Mouse (Mus musculus) layer of hippocampus, adult 8-10 months (tissue): Measurements from ENCODE around the gene Cep152. TPM values are rescaled to one million over a fixed set of nuclear protein-coding genes. Genes with fewer than 3 reads are reported as not detected.

Experiments used
- DNase-seq, 2 experiments: peaks; one replicate each; pipeline ENCODE4 v3.0.0; 2022; ENCODE audit warnings: low spot score in 2 of 2
- total RNA-seq, 4 experiments: library from RNA; stranded (reverse); gene quantifications; 2 replicates each; pipeline ENCODE4 v1.2.4; 2022

Gene Cep152
- 1 to 10 TPM; 3.4 to 4.2 (median 3.9) TPM for total RNA-seq

DNA sequence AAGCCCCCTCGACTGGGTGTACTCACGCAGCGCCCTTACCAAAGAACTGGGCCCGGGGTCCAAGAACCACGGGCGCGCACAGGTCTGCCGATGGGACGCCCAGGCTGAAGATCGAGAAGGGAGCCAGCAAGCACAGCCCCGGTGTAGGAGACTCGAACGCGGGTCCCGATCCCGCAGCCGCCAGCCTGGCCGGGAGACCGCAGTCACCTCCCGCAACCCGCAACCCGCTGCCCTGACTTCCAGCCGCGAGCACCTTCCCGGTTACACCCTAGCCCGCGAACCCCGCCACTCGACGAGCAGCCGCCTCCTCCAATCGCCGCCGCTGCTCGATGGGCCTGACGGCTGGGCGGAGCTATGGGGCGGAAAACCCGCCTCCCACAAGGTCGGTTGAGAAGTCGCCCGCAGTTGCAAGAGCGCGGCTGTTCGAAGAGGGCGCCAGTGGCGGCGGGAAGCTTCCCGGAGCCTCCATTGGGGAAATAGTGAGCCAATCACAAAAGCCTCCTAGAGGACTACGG is at the start of gene Cep152:
TSS of gene Cep152 (minus strand) at position 277 of the 515 bp plus-strand sequence.
- peak; percentile 96 to 97 for DNase-seq

GRCm38 (mm10) chr2:125672957-125673631 is 48.2 kb upstream of the Cep152 start, which contains the start of gene Eid1:
Gene Eid1 (plus strand): TSS chr2:125673095.
- peak; percentile 53 to 78 for DNase-seq

- DNase-seq = peak; percentile 33 to 42
Measured at GRCm38 (mm10) chr2:125672568-125672956, 47.6 kb upstream of the Cep152 start.

DNA sequence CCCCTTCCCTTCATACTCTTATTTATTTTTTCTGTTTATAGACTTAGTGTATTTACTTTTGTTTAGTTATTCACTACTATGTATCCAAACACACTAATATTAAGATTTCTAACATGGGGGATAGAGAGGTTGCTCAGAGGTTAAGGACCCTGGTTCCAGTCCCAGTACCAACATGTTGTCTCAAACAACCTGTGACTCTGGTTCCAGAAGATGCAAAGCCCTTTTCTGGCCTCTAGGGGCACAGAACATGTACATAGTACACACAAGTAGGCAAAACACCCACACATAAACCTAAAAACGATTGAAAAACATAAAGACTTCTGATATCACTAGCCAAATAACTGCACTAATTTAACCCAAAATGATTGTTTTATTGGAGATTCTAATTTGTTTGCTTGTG is 45.9 kb upstream of the Cep152 start:
- DNase-seq = no peak

DNA sequence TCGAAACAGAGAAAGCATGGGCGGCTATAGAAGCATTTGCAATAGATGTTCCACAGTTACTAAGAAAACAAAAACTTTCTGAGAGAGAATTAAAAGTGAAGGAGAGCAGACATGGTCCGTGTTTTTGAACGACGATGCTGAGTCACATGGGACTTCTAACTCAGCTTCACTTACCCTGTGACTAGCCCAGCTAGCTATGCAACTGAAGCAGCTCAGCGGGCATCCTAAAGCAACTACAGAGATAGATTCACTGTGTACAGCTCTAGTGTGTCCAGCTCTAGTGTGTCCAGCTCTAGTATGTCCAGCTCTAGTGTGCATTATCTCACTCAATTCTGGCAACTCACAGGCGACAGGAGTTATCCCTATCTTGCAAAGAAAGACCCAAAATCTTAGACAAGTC is 42.8 kb upstream of the Cep152 start:
- DNase-seq = no peak

DNA sequence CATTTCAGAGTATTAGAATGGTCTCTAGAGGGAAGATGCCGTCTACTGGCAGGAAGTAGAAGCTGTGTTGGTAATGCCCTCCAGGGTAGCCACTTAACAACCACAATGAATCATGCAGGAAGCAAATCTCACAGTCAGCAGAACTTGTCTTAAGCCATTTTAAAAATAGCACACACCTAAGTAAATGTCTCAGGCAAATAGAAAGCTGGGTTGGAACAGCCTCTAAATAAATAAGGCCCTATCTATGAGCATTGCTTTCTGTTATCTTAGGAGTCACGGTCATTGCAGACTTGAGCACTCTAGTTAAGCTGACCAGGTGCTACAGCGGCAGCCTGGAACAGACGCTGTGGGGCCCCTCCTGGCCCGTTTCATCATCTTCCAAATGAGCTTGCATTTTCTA is 42.3 kb upstream of the Cep152 start:
- no peak for DNase-seq

- no peak for DNase-seq
Measured at GRCm38 (mm10) chr2:125666668-125667067, 41.8 kb upstream of the Cep152 start.

DNA sequence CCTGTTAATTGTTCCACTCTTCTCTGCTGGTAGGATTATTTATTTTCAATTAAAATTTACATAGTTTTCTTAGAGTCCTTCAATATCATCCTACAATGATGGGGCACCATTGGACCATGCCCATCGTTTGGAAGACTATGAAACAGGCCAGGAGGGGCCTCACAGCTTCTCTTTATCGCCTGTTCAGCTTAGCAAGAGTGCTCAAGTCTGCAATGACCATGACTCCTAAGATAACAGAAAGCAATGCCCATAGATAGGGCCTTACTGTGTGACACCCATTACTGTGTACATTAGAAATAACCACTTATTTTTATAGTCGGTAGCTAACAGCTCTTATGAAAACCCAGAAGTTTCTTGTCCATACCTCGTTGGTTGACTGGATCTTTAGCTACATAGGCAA is 41.0 kb upstream of the Cep152 start:
- DNase-seq = no peak

DNA sequence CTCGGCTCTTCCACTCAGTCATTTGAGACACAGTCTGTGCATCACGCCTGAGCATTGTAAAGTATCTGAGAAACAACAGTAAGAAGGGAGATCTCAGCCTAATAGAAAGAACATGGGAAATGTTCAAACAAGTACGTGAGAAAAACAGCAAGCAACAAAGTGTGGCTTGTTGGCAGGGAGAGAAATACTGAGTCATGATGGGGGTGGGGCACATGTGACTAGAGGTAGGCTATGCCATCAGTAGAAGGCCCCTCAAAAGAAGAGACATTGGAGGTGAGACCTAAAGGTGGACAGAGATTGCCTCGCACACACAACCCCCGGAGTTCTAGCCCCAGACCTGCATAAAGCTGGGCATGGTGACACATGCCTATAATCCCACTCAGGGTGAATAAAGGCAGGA is 40.3 kb upstream of the Cep152 start:
- no peak for DNase-seq

DNA sequence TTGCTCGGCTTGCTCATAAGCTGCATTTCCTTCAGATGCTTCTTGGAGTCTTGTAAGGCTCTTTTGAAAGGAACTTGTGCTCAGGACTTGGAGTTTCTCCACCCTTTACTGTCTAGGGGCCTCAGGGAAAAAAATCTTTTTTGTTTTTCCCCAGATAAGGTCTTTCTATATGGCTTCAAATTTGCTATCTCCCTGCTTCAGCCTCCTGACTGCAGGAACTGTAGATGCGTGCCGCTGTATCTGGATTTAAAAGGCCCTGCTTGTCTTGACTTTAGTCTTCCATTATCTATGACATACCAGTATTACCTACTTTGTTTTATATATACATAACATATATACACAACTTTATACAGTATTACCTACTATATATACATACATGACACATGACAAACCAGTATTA is 37.6 kb upstream of the Cep152 start:
- no peak for DNase-seq

GRCm38 (mm10) chr2:125661156-125661555 is 36.2 kb upstream of the Cep152 start:
- no peak for DNase-seq

GRCm38 (mm10) chr2:125660537-125661130 is 35.7 kb upstream of the Cep152 start:
- no peak for DNase-seq

DNA sequence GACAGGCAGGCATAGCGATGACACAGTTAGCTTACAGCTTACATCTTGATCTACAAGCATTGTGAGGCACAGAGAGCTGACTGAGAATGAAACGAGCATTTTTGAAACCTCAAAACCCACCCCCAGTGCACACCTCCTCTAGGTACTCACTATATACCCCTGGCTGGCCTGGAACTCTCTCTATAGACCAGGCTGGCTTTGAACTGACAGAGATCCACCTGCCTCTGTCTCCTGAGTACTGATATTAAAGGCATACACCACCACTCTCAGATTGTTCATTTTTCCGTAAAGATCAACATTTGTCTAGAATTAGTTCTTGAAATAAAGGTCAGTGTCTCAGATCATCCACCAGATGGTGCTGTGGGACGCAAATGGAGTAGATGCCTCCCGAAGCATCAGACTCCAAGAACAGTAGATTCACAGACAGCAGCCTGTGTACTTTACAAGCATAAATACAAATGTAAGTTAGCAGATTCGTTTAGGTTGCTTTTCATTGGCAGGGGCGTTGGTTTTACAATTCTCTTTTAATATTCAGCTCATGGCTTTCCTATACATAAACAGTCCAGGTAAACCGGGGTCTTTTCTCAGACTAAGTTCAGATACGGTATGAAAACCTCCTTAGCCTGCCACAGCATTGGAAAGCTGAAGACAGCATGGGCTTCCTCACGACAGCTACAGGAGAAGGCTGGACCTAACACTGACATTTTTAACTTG is 35.1 kb upstream of the Cep152 start:
- peak; percentile 62 to 65 for DNase-seq

DNA sequence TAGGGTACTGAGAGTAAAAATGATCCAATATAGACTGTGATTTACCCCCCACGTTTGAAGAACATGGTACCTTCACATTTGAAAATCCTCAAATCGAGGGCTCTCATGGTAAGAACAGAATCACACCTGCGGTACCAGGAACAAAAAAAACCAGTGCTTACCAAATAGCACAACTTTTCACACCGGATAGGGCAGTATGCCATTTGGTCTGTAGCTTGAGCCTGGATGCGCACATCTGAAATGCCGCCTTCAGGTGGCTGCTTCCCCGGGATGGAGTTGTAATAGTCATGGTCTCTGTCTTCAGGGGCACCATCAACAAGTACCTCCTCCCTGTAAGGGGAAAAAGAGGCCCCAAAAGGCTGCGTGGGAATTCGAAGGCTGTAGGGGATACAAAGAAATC is 30.5 kb upstream of the Cep152 start:
- no peak for DNase-seq

- no peak for DNase-seq
Measured at GRCm38 (mm10) chr2:125653286-125653685, 28.4 kb upstream of the Cep152 start.

DNA sequence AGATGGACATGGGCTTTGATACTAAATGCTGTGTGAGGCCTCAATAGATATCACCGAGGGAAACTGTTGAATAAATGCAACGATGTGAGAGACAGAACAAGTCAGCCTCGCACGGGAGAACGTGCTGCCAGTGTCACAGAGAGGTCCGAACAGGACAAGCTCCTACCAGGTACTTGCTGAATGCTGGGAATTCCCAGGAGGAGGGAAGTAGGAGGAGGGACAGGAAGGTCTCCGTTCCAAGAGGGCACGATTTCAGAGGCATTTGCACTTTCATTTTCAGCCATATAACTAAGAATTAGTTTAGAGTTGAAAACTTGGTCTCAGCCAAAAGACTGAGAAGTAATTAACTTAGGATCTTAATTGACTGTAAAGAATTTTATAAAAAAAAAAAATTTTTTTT is 26.6 kb upstream of the Cep152 start:
- DNase-seq = no peak

GRCm38 (mm10) chr2:125650742-125651352 is 25.9 kb upstream of the Cep152 start:
- no peak for DNase-seq

DNA sequence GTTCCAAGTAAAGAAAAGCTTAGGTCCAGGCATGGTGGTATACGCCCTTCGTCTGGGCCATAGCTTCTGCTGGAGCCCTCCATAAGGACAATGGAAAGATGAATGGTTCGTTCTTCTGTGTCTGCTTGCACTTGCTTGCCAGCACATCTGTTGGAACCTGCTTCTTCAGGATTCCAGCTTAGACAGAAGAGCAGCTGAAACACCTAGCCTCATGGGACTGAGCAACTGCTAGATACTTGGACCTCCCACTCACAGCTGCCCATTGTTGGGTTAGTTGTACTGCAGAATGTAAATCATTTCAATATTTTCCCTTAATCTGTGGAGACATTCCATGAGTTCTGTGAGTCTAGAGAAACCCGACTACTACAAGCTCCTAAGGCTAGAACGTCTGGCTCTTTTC is 25.1 kb upstream of the Cep152 start:
- no peak for DNase-seq

DNA sequence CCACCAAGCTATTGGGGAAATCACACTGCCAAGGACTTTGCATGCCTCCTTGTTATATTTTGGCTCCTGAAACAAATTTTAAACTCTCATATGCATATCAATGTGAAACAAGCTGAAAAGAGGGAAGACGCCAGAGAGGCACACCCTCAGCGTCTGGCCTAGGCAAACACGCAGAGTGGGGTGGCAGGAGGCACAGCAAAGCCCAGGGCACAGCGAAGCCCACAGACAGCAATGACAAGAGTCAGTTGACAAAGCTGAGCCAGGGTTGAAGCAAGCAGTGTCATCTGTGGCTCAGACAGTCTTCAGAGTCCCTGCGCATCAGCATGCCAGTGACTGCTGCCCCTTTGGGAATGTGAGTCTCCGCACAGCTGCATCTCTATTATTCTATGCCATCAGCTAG is 20.0 kb upstream of the Cep152 start:
- DNase-seq = no peak

DNA sequence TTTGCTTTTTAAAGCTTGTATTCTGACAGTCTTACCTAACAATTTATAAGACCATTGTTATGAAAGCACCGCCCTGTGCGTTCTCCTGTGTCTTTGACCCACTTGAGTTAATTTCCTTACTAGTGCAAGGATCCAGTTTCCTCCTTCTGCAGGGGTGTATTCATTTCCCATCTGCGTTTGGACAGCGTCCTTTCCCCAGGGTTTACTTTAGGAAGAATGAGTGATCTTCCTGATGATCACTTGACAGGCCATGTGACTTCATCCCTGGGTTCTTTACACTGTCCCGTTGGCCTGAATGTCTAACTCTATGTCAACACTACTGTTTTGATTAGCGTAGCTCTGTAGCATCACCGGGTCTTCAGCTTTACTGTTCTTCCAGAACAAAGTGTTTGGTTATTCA is 12.4 kb upstream of the Cep152 start:
- no peak for DNase-seq

- DNase-seq = no peak
Measured at GRCm38 (mm10) chr2:125630010-125630409, 5.1 kb upstream of the Cep152 start.

DNA sequence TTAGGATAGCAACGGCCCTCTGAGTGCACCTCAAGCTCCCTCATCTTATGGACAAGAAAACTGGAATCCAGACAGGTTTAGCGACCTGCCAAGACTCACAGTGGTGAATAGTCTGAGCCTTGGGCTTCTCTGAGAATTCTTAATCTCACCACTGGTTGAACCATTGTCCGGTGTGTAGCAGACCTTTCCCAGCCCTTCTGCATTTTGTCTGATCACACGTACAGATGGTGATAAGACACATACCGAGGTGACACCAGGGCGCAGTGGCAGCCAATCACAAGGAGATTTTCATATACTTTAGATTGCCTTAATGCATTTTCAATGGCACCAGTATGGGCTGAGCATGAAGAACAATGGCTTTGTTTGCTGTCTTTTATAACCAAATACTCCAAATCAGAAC is 3.6 kb upstream of the Cep152 start:
- no peak for DNase-seq
